Mouse (Mus musculus) left cerebral cortex, adult 8-10 months (tissue): Measurements from ENCODE around the gene Syn3. TPM values are rescaled to one million over a fixed set of nuclear protein-coding genes. Genes with fewer than 3 reads are reported as not detected.
A peak's percentile ranks its signal among the peaks of the same experiment; 100 is the strongest.

Experiments
- DNase-seq, 2 experiments: peaks; one replicate each; pipeline ENCODE4 v3.0.0; 2022; ENCODE audit warnings: low spot score in 2 of 2
- total RNA-seq, 4 experiments: library from RNA; stranded (reverse); gene quantifications; 2 replicates each; pipeline ENCODE4 v1.2.4; 2022

Syn3 gene
- total RNA-seq, 4 experiments from 2014 or later = 26.7 to 30.5 (median 29.9) TPM

DNA sequence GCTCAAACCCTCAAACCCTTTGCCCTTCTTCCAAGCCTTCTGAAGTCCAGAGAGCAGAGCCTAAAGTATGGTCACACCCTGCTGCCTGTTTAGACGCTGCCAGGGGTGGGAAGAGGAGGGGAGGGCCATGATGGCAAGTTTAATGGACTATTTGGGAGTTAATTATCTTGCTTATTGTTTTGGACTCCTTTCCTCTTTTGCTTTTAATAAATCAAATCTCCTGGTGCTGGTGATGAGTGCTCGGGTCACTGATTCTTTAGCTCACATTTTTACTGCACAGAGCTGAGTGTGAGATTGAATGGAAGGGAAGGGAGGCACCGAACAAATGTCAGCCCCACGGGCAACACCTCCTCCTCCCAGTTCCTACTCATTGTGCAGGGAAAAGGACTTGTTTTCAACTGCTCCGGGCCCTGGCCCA lies 384.3 kb downstream of the Syn3 start:
- no peak for DNase-seq

- no peak for DNase-seq
Measured at GRCm38 (mm10) chr10:86108797-86109196, 389.9 kb downstream of the Syn3 start.

- no peak for DNase-seq
Measured at GRCm38 (mm10) chr10:86107681-86108080, 391.0 kb downstream of the Syn3 start.

- no peak for DNase-seq
Measured at GRCm38 (mm10) chr10:86103976-86104375, 394.7 kb downstream of the Syn3 start.

- DNase-seq = no peak
Measured at GRCm38 (mm10) chr10:86100281-86100851, 398.3 kb downstream of the Syn3 start.

GRCm38 (mm10) chr10:86098363-86098762 lies 400.3 kb downstream of the Syn3 start:
- DNase-seq = no peak

DNA sequence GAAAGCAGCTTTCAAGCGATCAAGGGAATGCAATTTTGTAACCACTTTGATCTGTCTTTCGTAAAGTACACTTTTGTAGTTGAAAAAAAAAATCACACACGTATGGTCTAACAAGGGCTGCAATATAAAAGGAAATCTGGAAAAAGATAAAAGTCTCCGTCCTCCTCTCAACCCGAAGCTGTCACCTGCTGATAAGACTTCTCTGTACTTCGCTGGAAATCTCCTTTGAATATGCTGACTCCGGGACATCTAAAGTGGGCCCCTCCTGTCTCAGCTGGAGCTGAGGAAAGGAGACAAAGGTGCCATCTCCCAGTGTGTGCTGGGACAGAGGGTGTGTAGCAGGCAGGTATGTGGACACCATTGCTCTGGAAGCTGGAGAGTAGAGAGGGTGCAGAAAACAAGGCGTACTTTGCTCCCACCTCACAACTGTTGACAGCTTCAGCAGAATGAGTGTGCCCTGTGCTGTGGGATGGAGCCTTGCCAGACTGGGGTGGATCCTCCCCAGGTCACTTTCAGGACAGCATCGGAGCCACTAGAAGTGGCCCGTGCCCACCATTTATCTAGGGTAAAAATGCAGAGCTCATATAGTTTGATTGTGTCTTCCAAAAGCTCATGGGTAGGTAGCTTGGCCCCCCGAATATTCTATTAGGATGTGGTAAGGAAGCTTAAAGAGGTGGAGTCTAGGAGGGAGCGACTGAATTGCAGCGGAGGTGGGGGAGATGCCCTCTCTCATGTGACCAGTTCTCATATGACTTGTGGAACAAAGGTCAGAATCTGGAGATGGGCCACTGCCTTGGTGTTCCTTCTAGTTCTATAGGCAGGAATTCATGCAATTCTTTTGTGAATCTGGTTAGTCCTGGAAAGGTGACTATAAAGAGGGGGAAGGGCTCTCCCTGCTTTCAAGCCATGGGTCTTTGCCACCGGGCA lies 405.3 kb downstream of the Syn3 start:
- DNase-seq = no peak

DNA sequence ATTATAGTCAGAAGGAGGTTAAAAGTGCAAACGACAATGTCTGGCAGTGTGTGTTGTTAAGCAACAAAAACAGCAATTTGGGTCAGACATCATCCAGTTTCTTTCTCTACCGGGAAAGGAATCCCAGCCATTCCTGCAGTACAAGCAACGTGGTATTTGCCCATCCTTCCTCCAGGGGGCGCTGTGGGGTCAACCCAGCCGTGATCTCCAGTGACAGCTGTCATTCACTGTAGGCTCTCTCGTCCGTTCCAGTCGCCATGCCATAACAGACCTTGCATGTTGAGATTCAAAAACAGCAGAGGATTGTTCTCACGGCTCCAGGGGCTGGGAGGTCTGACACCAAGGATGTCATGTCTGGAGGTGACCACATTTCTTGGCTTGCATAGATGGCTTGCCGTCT lies 406.8 kb downstream of the Syn3 start:
- DNase-seq = no peak

- DNase-seq = no peak
Measured at GRCm38 (mm10) chr10:86079921-86080320, 418.8 kb downstream of the Syn3 start.

GRCm38 (mm10) chr10:86078761-86079160 lies 419.9 kb downstream of the Syn3 start:
- DNase-seq = no peak

DNA sequence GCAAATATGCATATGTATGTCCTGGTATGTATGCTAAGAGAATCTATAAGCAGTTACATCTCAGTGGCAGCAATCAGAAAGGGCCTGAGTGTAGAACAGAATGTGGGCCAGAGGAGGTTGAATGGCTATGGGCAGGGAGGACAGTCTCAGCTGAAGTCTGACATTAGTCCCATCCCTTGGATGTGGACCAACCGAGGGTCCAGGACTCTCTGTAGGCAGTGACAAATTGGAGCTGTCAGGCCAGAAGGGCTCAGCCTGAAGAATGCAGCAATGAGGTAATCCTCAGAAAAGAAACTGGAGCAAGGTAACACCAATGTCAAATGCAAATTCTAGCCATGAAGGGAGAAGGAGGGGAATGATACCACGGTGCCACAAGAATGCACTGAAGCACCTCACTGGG lies 421.4 kb downstream of the Syn3 start:
- DNase-seq = no peak

DNA sequence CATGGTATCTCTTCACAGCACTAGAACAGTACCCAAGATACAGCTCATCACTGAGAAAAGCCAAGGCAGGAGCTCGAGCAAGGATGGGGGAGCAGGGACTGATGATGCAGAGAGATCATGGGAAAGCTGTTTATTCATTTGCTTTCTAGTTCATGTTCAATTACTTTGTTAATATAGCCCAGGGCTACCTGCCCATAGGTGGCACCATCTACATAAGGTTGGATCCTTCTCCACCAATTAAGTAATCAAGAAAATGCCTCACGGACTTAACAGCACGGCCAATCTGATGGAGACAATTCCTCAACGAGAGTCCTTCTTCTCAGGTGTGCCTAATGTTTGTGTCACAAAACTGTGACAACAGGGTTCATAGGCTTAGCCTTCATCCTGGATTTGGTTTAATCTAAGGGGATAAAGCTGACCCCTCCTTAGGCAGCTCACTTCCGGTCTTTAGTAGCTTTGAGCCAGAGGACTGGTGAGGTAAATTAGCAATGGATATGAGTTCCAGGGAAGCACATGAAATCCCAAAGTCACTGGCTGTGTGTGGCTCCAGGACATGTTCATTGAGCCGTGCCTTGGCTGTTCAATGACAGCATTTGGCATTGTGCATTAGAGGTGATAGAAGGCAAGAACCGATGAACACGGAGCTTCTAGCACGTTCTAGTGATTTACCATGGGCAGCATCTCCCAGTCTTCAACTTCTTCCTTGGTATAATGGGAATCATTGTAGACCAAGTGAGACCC lies 423.6 kb downstream of the Syn3 start:
- no peak for DNase-seq

DNA sequence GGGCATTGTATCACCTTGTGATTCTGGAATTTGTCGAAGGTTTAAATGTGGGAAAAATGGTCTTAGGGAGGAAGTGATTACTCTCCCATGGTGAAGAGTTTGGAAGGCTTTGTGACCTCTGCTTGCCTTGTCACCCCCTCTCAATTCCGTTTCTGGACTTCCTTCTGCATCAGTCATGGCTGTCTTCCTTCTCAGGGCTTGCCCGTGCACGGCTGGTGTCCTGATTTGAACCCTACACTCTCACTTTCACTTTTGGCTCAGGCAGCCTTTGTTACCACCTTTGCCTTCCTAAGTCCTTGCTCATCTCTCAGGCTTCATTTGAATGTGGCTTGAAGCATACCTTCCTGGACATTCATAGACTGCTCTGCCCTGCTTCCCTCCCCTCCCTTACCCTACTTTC lies 424.6 kb downstream of the Syn3 start:
- DNase-seq = no peak

- no peak for DNase-seq
Measured at GRCm38 (mm10) chr10:86070751-86071150, 427.9 kb downstream of the Syn3 start.

GRCm38 (mm10) chr10:86069341-86069740 lies 429.4 kb downstream of the Syn3 start:
- DNase-seq = peak in 1 of 2 experiments; percentile 31

GRCm38 (mm10) chr10:86067911-86068310 lies 430.8 kb downstream of the Syn3 start:
- no peak for DNase-seq

- DNase-seq = no peak
Measured at GRCm38 (mm10) chr10:86066651-86067050, 432.0 kb downstream of the Syn3 start.

- no peak for DNase-seq
Measured at GRCm38 (mm10) chr10:86065661-86066060, 433.0 kb downstream of the Syn3 start.

GRCm38 (mm10) chr10:86064937-86065336 lies 433.8 kb downstream of the Syn3 start:
- peak; percentile 36 to 67 for DNase-seq

GRCm38 (mm10) chr10:86063018-86063384 lies 435.7 kb downstream of the Syn3 start:
- DNase-seq = no peak

- DNase-seq = no peak
Measured at GRCm38 (mm10) chr10:86062261-86063017, 436.3 kb downstream of the Syn3 start.
